Mouse (Mus musculus): Measurements from ENCODE around the gene Klhl31. TPM values are rescaled to one million over a fixed set of nuclear protein-coding genes. Genes with fewer than 3 reads are reported as not detected.

Klhl31 gene
- polyA plus RNA-seq, 1 experiment from 2014 or later, result not detected

GRCm38 (mm10) chr9:77703476-77703875 lies 67.2 kb downstream of the Klhl31 start:
- H3K27ac ChIP-seq (replicated peaks; ENCODE audit: low read depth, low read length), result no peak overlapping the region
- no peaks in the 10 kb centered on the region for H3K27me3 ChIP-seq (ENCODE audit: control insufficient read depth, insufficient read depth, low read length)
- H3K9ac ChIP-seq (replicated peaks; ENCODE audit: low read length), result no peak overlapping the region
- H3K4me3 ChIP-seq (replicated peaks; ENCODE audit: low read depth, low read length), result no peak overlapping the region
- H3K36me3 ChIP-seq (ENCODE audit: control insufficient read depth, insufficient read depth, low read length), result no peaks in the 10 kb centered on the region
- no peak for DNase-seq
- no peak for ATAC-seq (ENCODE audit: low FRiP score, low TSS enrichment)
- WGBS, result 87% methylated on average over 4 of the region's 4 CpGs
- no peaks in the 10 kb centered on the region for H3K4me1 ChIP-seq (ENCODE audit: control insufficient read depth, insufficient read depth, low read length)
- H3K9me3 ChIP-seq (ENCODE audit: control insufficient read depth, low read length), result no peaks in the 10 kb centered on the region
- no peak overlapping the region for H3K4me2 ChIP-seq (ENCODE audit: low read length)

GRCm38 (mm10) chr9:77704108-77704507 lies 67.8 kb downstream of the Klhl31 start:
- Histone ChIP-seq H3K4me2 (ENCODE audit: low read length) (no peak overlapping the region), H3K4me1 (ENCODE audit: control insufficient read depth, insufficient read depth, low read length) (no peaks in the 10 kb centered on the region), H3K4me3 (replicated peaks; ENCODE audit: low read depth, low read length) (no peak overlapping the region), H3K9ac (replicated peaks; ENCODE audit: low read length) (no peak overlapping the region), H3K36me3 (ENCODE audit: control insufficient read depth, insufficient read depth, low read length) (no peaks in the 10 kb centered on the region), H3K9me3 (ENCODE audit: control insufficient read depth, low read length) (no peaks in the 10 kb centered on the region), H3K27me3 (ENCODE audit: control insufficient read depth, insufficient read depth, low read length) (no peaks in the 10 kb centered on the region), H3K27ac (replicated peaks; ENCODE audit: low read depth, low read length) (no peak overlapping the region)
- ATAC-seq (ENCODE audit: low FRiP score, low TSS enrichment), result no peak
- no peak for DNase-seq
- WGBS, result 73% methylated on average over 4 of the region's 4 CpGs

- no peak for ATAC-seq (ENCODE audit: low FRiP score, low TSS enrichment)
- no peak overlapping the region for H3K4me2 ChIP-seq (ENCODE audit: low read length)
- H3K4me3 ChIP-seq (replicated peaks; ENCODE audit: low read depth, low read length), result no peak overlapping the region
- 89% methylated on average over 6 of the region's 6 CpGs for WGBS
- no peak for DNase-seq
- no peaks in the 10 kb centered on the region for H3K36me3 ChIP-seq (ENCODE audit: control insufficient read depth, insufficient read depth, low read length)
- no peaks in the 10 kb centered on the region for H3K27me3 ChIP-seq (ENCODE audit: control insufficient read depth, insufficient read depth, low read length)
- no peaks in the 10 kb centered on the region for H3K9me3 ChIP-seq (ENCODE audit: control insufficient read depth, low read length)
- no peak overlapping the region for H3K27ac ChIP-seq (replicated peaks; ENCODE audit: low read depth, low read length)
- H3K9ac ChIP-seq (replicated peaks; ENCODE audit: low read length), result no peak overlapping the region
- H3K4me1 ChIP-seq (ENCODE audit: control insufficient read depth, insufficient read depth, low read length), result no peaks in the 10 kb centered on the region
These were observed 70.2 kb downstream of the Klhl31 start for GRCm38 (mm10) chr9:77706515-77706914.

- no peaks in the 10 kb centered on the region for H3K9me3 ChIP-seq (ENCODE audit: control insufficient read depth, low read length)
- no peak overlapping the region for H3K4me2 ChIP-seq (ENCODE audit: low read length)
- WGBS, result 81% methylated on average over 9 of the region's 9 CpGs
- no peaks in the 10 kb centered on the region for H3K27me3 ChIP-seq (ENCODE audit: control insufficient read depth, insufficient read depth, low read length)
- no peak for ATAC-seq (ENCODE audit: low FRiP score, low TSS enrichment)
- H3K4me1 ChIP-seq (ENCODE audit: control insufficient read depth, insufficient read depth, low read length), result no peaks in the 10 kb centered on the region
- H3K36me3 ChIP-seq (ENCODE audit: control insufficient read depth, insufficient read depth, low read length), result no peaks in the 10 kb centered on the region
- no peak overlapping the region for H3K4me3 ChIP-seq (replicated peaks; ENCODE audit: low read depth, low read length)
- H3K9ac ChIP-seq (replicated peaks; ENCODE audit: low read length), result no peak overlapping the region
- H3K27ac ChIP-seq (replicated peaks; ENCODE audit: low read depth, low read length), result no peak overlapping the region
- no peak for DNase-seq
These were observed 71.3 kb downstream of the Klhl31 start for GRCm38 (mm10) chr9:77707433-77708139.

- Histone ChIP-seq H3K27me3 (ENCODE audit: control insufficient read depth, insufficient read depth, low read length) (no peaks in the 10 kb centered on the region), H3K36me3 (ENCODE audit: control insufficient read depth, insufficient read depth, low read length) (no peaks in the 10 kb centered on the region), H3K9me3 (ENCODE audit: control insufficient read depth, low read length) (no peaks in the 10 kb centered on the region), H3K9ac (replicated peaks; ENCODE audit: low read length) (no peak overlapping the region), H3K4me3 (replicated peaks; ENCODE audit: low read depth, low read length) (no peak overlapping the region), H3K27ac (replicated peaks; ENCODE audit: low read depth, low read length) (no peak overlapping the region), H3K4me1 (ENCODE audit: control insufficient read depth, insufficient read depth, low read length) (no peaks in the 10 kb centered on the region), H3K4me2 (ENCODE audit: low read length) (no peak overlapping the region)
- 73% methylated on average over 5 of the region's 5 CpGs for WGBS
- ATAC-seq (ENCODE audit: low FRiP score, low TSS enrichment) (no peak), DNase-seq (no peak)
These were observed 72.7 kb downstream of the Klhl31 start for GRCm38 (mm10) chr9:77708950-77709349.

Other genes with a start within 250 kb of the Klhl31 start
- 5.1 and 7.1 TPM in 2 replicates for gene Lrrc1, start 91.6 kb upstream of the Klhl31 start, polyA plus RNA-seq (2014; fragmentation: Nextera tagmentation; extraction: Ambion mirVana)
- gene Gclc, start 118.0 kb downstream of the Klhl31 start, polyA plus RNA-seq (2014; fragmentation: Nextera tagmentation; extraction: Ambion mirVana), result 19.6 and 24.5 TPM in 2 replicates